Mouse (Mus musculus) c-Kit-negative CD71-positive TER-119-positive erythroid progenitor cells, embryonic 14.5 days (primary cell): ENCODE measurements around the gene Gm29735.
"Not testable (repeated sequence)": the region's sequence is repeated elsewhere in the genome, so short reads cannot be mapped to it uniquely, and the experiment has no call there.

Experiments
- DNase-seq: peaks from one replicate; pipeline ENCODE4 v3.0.0-alpha.2; 2013; ENCODE audit warnings: low read depth, low spot score

Gene Gm29735

DNA sequence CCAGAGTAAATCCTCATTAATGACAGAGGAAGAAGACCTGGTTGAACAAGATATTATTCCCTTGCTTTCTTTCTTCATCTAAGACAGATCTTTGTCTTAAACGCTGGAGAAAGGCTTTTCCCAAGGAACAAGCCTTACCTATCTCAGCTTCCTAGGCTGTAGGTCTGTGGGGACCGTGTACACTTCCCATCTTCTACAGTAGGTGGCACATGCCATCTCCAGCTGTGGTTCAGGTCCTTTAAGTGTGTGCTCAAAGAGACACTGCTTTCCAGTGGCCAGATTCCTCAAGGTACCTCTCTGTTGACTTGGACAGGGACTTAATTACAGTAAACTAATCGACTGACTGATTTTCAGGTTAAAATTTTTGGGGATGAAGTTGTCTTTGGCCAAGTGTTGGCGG, 28.1 kb downstream of the Gm29735 start:
- no peak for DNase-seq

DNA sequence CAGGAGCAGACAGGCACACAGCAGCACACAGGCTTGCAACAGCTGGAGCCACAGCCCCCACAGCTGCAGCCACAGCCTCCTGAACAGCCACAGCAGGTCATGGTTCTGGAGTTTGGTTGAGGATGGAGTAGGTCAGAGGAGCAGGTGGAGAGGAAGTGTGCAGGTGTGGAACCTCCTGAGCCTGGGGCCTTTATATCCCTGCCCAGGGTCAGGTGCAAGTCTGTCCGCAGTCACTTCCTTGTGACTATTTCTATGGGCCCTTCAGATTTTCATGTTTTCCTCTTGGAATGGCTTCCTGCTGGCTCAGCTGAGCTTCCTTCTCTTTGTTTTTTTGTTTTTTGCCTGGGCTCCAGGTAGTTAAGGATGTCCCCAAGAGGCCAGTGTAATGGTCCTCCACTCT, 36.3 kb downstream of the Gm29735 start, which contains the start of gene Gm45618:
Gm45618 (minus strand) TSS at position 101 of the 400 bp plus-strand sequence.
- DNase-seq = not testable (repeated sequence)

DNA sequence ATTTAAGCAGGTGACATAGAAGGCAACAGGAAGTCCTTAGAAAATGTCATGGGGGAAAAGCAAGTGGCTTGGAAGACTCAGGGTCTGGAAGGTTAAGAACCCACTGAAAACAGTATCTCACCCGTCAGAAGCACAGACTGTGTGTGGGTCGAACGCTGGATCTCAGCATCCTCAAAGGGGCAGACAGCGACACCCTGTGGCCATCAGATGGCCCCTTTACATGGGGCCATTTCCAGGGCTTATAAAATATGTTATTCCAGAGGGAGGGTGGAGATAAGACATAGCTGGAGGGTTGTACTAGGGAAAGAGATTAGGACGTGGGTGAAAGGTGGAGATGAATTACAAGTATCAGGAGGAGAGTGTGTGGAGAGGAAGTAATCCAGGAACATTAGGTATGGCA, 37.3 kb downstream of the Gm29735 start:
- DNase-seq = no peak
